ENCODE assay signal across 16 mouse cellular contexts in genomic region chrX:11479696-11480339, GRCm38 (mm10).
A peak's percentile ranks its signal among the peaks of the same experiment; 100 is the strongest.
DNase-seq lines count a peak whose midpoint lies in the region; ATAC-seq and TF ChIP-seq lines count a peak whose summit lies in the region.
"Had no signal": no experiment of that assay in that cellular context is flagged by ENCODE, and none has a peak within 500 bp of the region (broad histone marks: within the 10 kb centered on the region; RNA-seq: fewer than 3 reads in every experiment).

No protein-coding gene starts in this region.

- H3K4me2 ChIP-seq in forebrain, embryonic 11.5 days (ENCODE audit: low read depth, low read length, severe bottlenecking), result no peak overlapping the region
- H3K4me2 ChIP-seq in midbrain, postnatal 0 days (ENCODE audit: low read depth, low read length, poor library complexity, severe bottlenecking), result no peak overlapping the region
- H3K4me2 ChIP-seq in midbrain, embryonic 11.5 days, result no peak overlapping the region
- H3K4me2 ChIP-seq in hindbrain, embryonic 15.5 days, result 0 out of 2 replicates have a peak overlapping the region, but pooled peaks have one; percentile 6
- H3K4me2 ChIP-seq: liver, embryonic 13.5 days had no signal

- H3K9ac ChIP-seq in forebrain, embryonic 11.5 days (ENCODE audit: low read length), result no peak overlapping the region
- no peak overlapping the region for H3K9ac ChIP-seq in midbrain, postnatal 0 days (replicated peaks; ENCODE audit: low read length, poor library complexity, severe bottlenecking)
- no peak overlapping the region for H3K9ac ChIP-seq in midbrain, embryonic 11.5 days (ENCODE audit: low read length)
- no peak overlapping the region for H3K9ac ChIP-seq in hindbrain, embryonic 15.5 days
- H3K9ac ChIP-seq: liver, embryonic 13.5 days had no signal

- no peaks in the 10 kb centered on the region for H3K4me1 ChIP-seq in forebrain, embryonic 11.5 days (replicated peaks; ENCODE audit: control insufficient read depth, insufficient read depth, low read length)
- peaks cover 14% of the 10 kb centered on the region for H3K4me1 ChIP-seq in forebrain, embryonic 10.5 days
- no peaks in the 10 kb centered on the region for H3K4me1 ChIP-seq in midbrain, postnatal 0 days (ENCODE audit: insufficient read depth, low read length)
- no peaks in the 10 kb centered on the region for H3K4me1 ChIP-seq in midbrain, embryonic 11.5 days (ENCODE audit: control insufficient read depth, insufficient read depth, low read length)
- H3K4me1 ChIP-seq in hindbrain, embryonic 15.5 days (replicated peaks), result peaks cover 6% of the 10 kb centered on the region; the same call in 1 of the 2 replicates
- H3K4me1 ChIP-seq: liver, embryonic 13.5 days had no signal

- H3K27ac ChIP-seq in forebrain, embryonic 11.5 days (ENCODE audit: low read depth, low read length), result no peak overlapping the region
- H3K27ac ChIP-seq in forebrain, embryonic 10.5 days, result no peak overlapping the region
- H3K27ac ChIP-seq in midbrain, postnatal 0 days (ENCODE audit: low read depth, low read length), result no peak overlapping the region
- H3K27ac ChIP-seq in midbrain, embryonic 11.5 days (ENCODE audit: low read depth, low read length), result no peak overlapping the region
- no peak overlapping the region for H3K27ac ChIP-seq in hindbrain, embryonic 15.5 days (replicated peaks)
- H3K27ac ChIP-seq: liver, embryonic 13.5 days had no signal

- no peak for TF ChIP-seq CTCF in midbrain, postnatal 0 days (IDR thresholded peaks at IDR 0.05)

- peak; percentile 58 for DNase-seq in forebrain, embryonic 11.5 days (ENCODE audit: low spot score)
- DNase-seq in forebrain, embryonic 10.5 days (ENCODE audit: extremely low spot score, low spot score), result no peak
- peak; percentile 56 for DNase-seq in midbrain, postnatal 0 days (ENCODE audit: low spot score)
- no peak for DNase-seq in midbrain, embryonic 11.5 days (ENCODE audit: low spot score, missing footprints)
- DNase-seq in retina, embryonic 14.5 days (ENCODE audit: low spot score), result peak; percentile 55
- DNase-seq in thymus, postnatal 36 days, result no peak
- DNase-seq in gastrocnemius, adult 18-20 months (ENCODE audit: low spot score), result no peak
- DNase-seq: adrenal gland, postnatal 25 days; B cell, adult 2 months; gastrocnemius, postnatal 10 days; heart, postnatal 14 days; kidney, postnatal 25 days; liver, embryonic 13.5 days; right cerebral cortex, postnatal 25 days had no signal

- ATAC-seq in forebrain, embryonic 11.5 days (replicated peaks; ENCODE audit: low FRiP score), result peak; percentile 46; the same call in 1 of the 2 replicates
- ATAC-seq in midbrain, postnatal 0 days (ENCODE audit: low FRiP score), result no peak
- no peak for ATAC-seq in midbrain, embryonic 11.5 days (ENCODE audit: low FRiP score)
- no peak for ATAC-seq in hindbrain, embryonic 15.5 days (ENCODE audit: low FRiP score, low read depth)
- ATAC-seq: intestine, embryonic 16.5 days had no signal

- no peaks in the 10 kb centered on the region for H3K9me3 ChIP-seq in forebrain, embryonic 11.5 days (ENCODE audit: control insufficient read depth, low read length)
- H3K9me3 ChIP-seq in forebrain, embryonic 10.5 days, result no peaks in the 10 kb centered on the region
- H3K9me3 ChIP-seq in midbrain, postnatal 0 days (ENCODE audit: low read length), result no peaks in the 10 kb centered on the region
- H3K9me3 ChIP-seq in midbrain, embryonic 11.5 days (ENCODE audit: control insufficient read depth, low read length), result no peaks in the 10 kb centered on the region
- no peaks in the 10 kb centered on the region for H3K9me3 ChIP-seq in hindbrain, embryonic 15.5 days
- H3K9me3 ChIP-seq: liver, embryonic 13.5 days had no signal

- peaks cover 2% of the 10 kb centered on the region; the same call in 1 of the 2 replicates for H3K27me3 ChIP-seq in forebrain, embryonic 11.5 days (ENCODE audit: control insufficient read depth, insufficient read depth, low read length)
- peaks cover 71% of the 10 kb centered on the region for H3K27me3 ChIP-seq in forebrain, embryonic 10.5 days (ENCODE audit: poor library complexity, severe bottlenecking)
- H3K27me3 ChIP-seq in midbrain, postnatal 0 days (ENCODE audit: insufficient read depth, low read length), result no peaks in the 10 kb centered on the region
- H3K27me3 ChIP-seq in midbrain, embryonic 11.5 days (ENCODE audit: control insufficient read depth, insufficient read depth, low read length), result no peaks in the 10 kb centered on the region
- H3K27me3 ChIP-seq in hindbrain, embryonic 15.5 days, result 0 out of 2 replicates have a peak, but pooled peaks cover 2% of the 10 kb centered on the region
- H3K27me3 ChIP-seq: liver, embryonic 13.5 days had no signal

- WGBS in forebrain, embryonic 11.5 days, result 43% methylated on average over 16 of the region's 16 CpGs
- 59% methylated on average over 16 of the region's 16 CpGs for WGBS in forebrain, embryonic 10.5 days
- WGBS in midbrain, postnatal 0 days, result 51% methylated on average over 15 of the region's 16 CpGs
- WGBS in midbrain, embryonic 11.5 days, result 71% methylated on average over 16 of the region's 16 CpGs
- WGBS in hindbrain, embryonic 15.5 days, result 44% methylated on average over 16 of the region's 16 CpGs

- H3K36me3 ChIP-seq in forebrain, embryonic 11.5 days (ENCODE audit: control insufficient read depth, insufficient read depth, low read length), result no peaks in the 10 kb centered on the region
- no peaks in the 10 kb centered on the region for H3K36me3 ChIP-seq in forebrain, embryonic 10.5 days (replicated peaks)
- no peaks in the 10 kb centered on the region for H3K36me3 ChIP-seq in midbrain, postnatal 0 days (ENCODE audit: insufficient read depth, low read length)
- H3K36me3 ChIP-seq in midbrain, embryonic 11.5 days (ENCODE audit: control insufficient read depth, insufficient read depth, low read length), result no peaks in the 10 kb centered on the region
- no peaks in the 10 kb centered on the region for H3K36me3 ChIP-seq in hindbrain, embryonic 15.5 days
- H3K36me3 ChIP-seq: liver, embryonic 13.5 days had no signal

- H3K4me3 ChIP-seq in forebrain, embryonic 11.5 days (ENCODE audit: low read depth, low read length), result no peak overlapping the region
- no peak overlapping the region for H3K4me3 ChIP-seq in forebrain, embryonic 10.5 days
- no peak overlapping the region for H3K4me3 ChIP-seq in midbrain, postnatal 0 days (ENCODE audit: low read depth, low read length)
- H3K4me3 ChIP-seq in midbrain, embryonic 11.5 days (ENCODE audit: low read depth, low read length), result no peak overlapping the region
- no peak overlapping the region for H3K4me3 ChIP-seq in hindbrain, embryonic 15.5 days
- H3K4me3 ChIP-seq: liver, embryonic 13.5 days had no signal

Comparison
In these comparisons a context has a peak if more than half of its experiments do, and no peak if none do; other contexts are left out.
1. DNase-seq: peak in forebrain, embryonic 11.5 days (single experiment), midbrain, postnatal 0 days (single experiment) and retina, embryonic 14.5 days (single experiment); none in forebrain, embryonic 10.5 days (single experiment), midbrain, embryonic 11.5 days (single experiment), thymus, postnatal 36 days (0 of 2) and gastrocnemius, adult 18-20 months (single experiment).